Mouse (Mus musculus): ENCODE measurements at regions not wholly inside any gene's neighbourhood (a gene's known extent, or its start where the extent isn't known, plus 50 kb on each side); places are given as distances from the start of the nearest gene placed in this dataset.
A peak's percentile ranks its signal among the peaks of the same experiment; 100 is the strongest.

GRCm38 (mm10) chr12:50084517-50084916 lies 564.4 kb downstream of the Prkd1 start:
- H3K27me3 ChIP-seq (replicated peaks): no peaks in the 10 kb centered on the region
- 72% methylated on average over 3 of the region's 3 CpGs for WGBS
- no peak overlapping the region for H3K4me2 ChIP-seq
- no peak overlapping the region for H3K4me3 ChIP-seq
- H3K4me1 ChIP-seq: no peaks in the 10 kb centered on the region
- H3K36me3 ChIP-seq (replicated peaks): no peaks in the 10 kb centered on the region
- H3K9me3 ChIP-seq: no peaks in the 10 kb centered on the region
- H3K27ac ChIP-seq: no peak overlapping the region
- H3K9ac ChIP-seq: no peak overlapping the region
- no peak for ATAC-seq (replicated peaks)

- Histone ChIP-seq H3K9me3 (no peaks in the 10 kb centered on the region), H3K36me3 (replicated peaks) (no peaks in the 10 kb centered on the region), H3K27me3 (replicated peaks) (no peaks in the 10 kb centered on the region), H3K4me3 (no peak overlapping the region), H3K4me1 (no peaks in the 10 kb centered on the region), H3K27ac (no peak overlapping the region), H3K9ac (no peak overlapping the region), H3K4me2 (no peak overlapping the region)
- no peak for ATAC-seq (replicated peaks)
- WGBS: 89% methylated on average over 9 of the region's 9 CpGs
Measured at GRCm38 (mm10) chr12:50111246-50112044, 537.5 kb downstream of the Prkd1 start.

- Histone ChIP-seq H3K9me3 (no peaks in the 10 kb centered on the region), H3K36me3 (replicated peaks) (no peaks in the 10 kb centered on the region), H3K4me1 (no peaks in the 10 kb centered on the region), H3K9ac (no peak overlapping the region), H3K4me3 (no peak overlapping the region), H3K27me3 (replicated peaks) (no peaks in the 10 kb centered on the region), H3K27ac (no peak overlapping the region), H3K4me2 (no peak overlapping the region)
- ATAC-seq (replicated peaks): no peak
- 84% methylated on average over 7 of the region's 7 CpGs for WGBS
Measured at GRCm38 (mm10) chr12:50112081-50112491, 536.8 kb downstream of the Prkd1 start.

- no peak for ATAC-seq (replicated peaks)
- Histone ChIP-seq H3K9me3 (no peaks in the 10 kb centered on the region), H3K9ac (no peak overlapping the region), H3K27me3 (replicated peaks) (no peaks in the 10 kb centered on the region), H3K4me1 (peaks cover 8% of the 10 kb centered on the region; the same call in 1 of the 2 replicates), H3K4me3 (no peak overlapping the region), H3K36me3 (replicated peaks) (no peaks in the 10 kb centered on the region), H3K27ac (no peak overlapping the region), H3K4me2 (no peak overlapping the region)
- 60% methylated on average over 2 of the region's 2 CpGs for WGBS
Measured at GRCm38 (mm10) chr12:50115855-50116254, 533.0 kb downstream of the Prkd1 start.

GRCm38 (mm10) chr12:50118346-50118745 lies 530.6 kb downstream of the Prkd1 start:
- Histone ChIP-seq H3K4me2 (no peak overlapping the region), H3K9ac (no peak overlapping the region), H3K36me3 (replicated peaks) (no peaks in the 10 kb centered on the region), H3K9me3 (no peaks in the 10 kb centered on the region), H3K4me1 (peaks cover 9% of the 10 kb centered on the region; the same call in 1 of the 2 replicates), H3K27me3 (replicated peaks) (no peaks in the 10 kb centered on the region), H3K27ac (no peak overlapping the region), H3K4me3 (no peak overlapping the region)
- no peak for ATAC-seq (replicated peaks)

GRCm38 (mm10) chr12:50122145-50122544 lies 526.8 kb downstream of the Prkd1 start:
- Histone ChIP-seq H3K4me2 (no peak overlapping the region), H3K27ac (no peak overlapping the region), H3K4me3 (no peak overlapping the region), H3K36me3 (replicated peaks) (no peaks in the 10 kb centered on the region), H3K27me3 (replicated peaks) (no peaks in the 10 kb centered on the region), H3K9ac (no peak overlapping the region), H3K9me3 (no peaks in the 10 kb centered on the region), H3K4me1 (peaks cover 9% of the 10 kb centered on the region; the same call in 1 of the 2 replicates)
- no peak for ATAC-seq (replicated peaks)
- 42% methylated on average over 5 of the region's 5 CpGs for WGBS

- H3K27ac ChIP-seq: no peak overlapping the region
- H3K4me2 ChIP-seq: no peak overlapping the region
- no peaks in the 10 kb centered on the region for H3K9me3 ChIP-seq
- H3K4me1 ChIP-seq: peaks cover 9% of the 10 kb centered on the region; the same call in 1 of the 2 replicates
- 44% methylated on average over 1 of the region's 1 CpGs for WGBS
- no peaks in the 10 kb centered on the region for H3K27me3 ChIP-seq (replicated peaks)
- H3K4me3 ChIP-seq: no peak overlapping the region
- no peak overlapping the region for H3K9ac ChIP-seq
- no peaks in the 10 kb centered on the region for H3K36me3 ChIP-seq (replicated peaks)
- ATAC-seq (replicated peaks): no peak
Measured at GRCm38 (mm10) chr12:50122971-50123370, 525.9 kb downstream of the Prkd1 start.

GRCm38 (mm10) chr12:50158143-50158542 lies 490.8 kb downstream of the Prkd1 start:
- no peak overlapping the region for H3K27ac ChIP-seq
- H3K9ac ChIP-seq: no peak overlapping the region
- no peak overlapping the region for H3K4me3 ChIP-seq
- no peaks in the 10 kb centered on the region for H3K9me3 ChIP-seq
- no peaks in the 10 kb centered on the region for H3K27me3 ChIP-seq (replicated peaks)
- H3K4me1 ChIP-seq: no peaks in the 10 kb centered on the region
- WGBS: 85% methylated on average over 9 of the region's 9 CpGs
- no peak for ATAC-seq (replicated peaks)
- no peaks in the 10 kb centered on the region for H3K36me3 ChIP-seq (replicated peaks)
- H3K4me2 ChIP-seq: no peak overlapping the region

GRCm38 (mm10) chr12:50187332-50187731 lies 461.6 kb downstream of the Prkd1 start:
- Histone ChIP-seq H3K27ac (no peak overlapping the region), H3K27me3 (replicated peaks) (no peaks in the 10 kb centered on the region), H3K36me3 (replicated peaks) (no peaks in the 10 kb centered on the region), H3K9me3 (no peaks in the 10 kb centered on the region), H3K9ac (no peak overlapping the region), H3K4me2 (no peak overlapping the region), H3K4me3 (no peak overlapping the region), H3K4me1 (no peaks in the 10 kb centered on the region; the same call in 1 of the 2 replicates)
- no peak for ATAC-seq (replicated peaks)
- 24% methylated on average over 1 of the region's 1 CpGs for WGBS

GRCm38 (mm10) chr12:50190892-50191539 lies 457.9 kb downstream of the Prkd1 start:
- Histone ChIP-seq H3K4me1 (no peaks in the 10 kb centered on the region; the same call in 1 of the 2 replicates), H3K27me3 (replicated peaks) (no peaks in the 10 kb centered on the region), H3K9me3 (no peaks in the 10 kb centered on the region), H3K4me3 (no peak overlapping the region), H3K4me2 (no peak overlapping the region), H3K9ac (no peak overlapping the region), H3K27ac (no peak overlapping the region), H3K36me3 (replicated peaks) (no peaks in the 10 kb centered on the region)
- peak; percentile 71; the same call in 1 of the 2 replicates for ATAC-seq (replicated peaks)

- H3K27me3 ChIP-seq (replicated peaks): no peaks in the 10 kb centered on the region
- H3K9ac ChIP-seq: no peak overlapping the region
- WGBS: 60% methylated on average over 11 of the region's 11 CpGs
- no peaks in the 10 kb centered on the region; the same call in 1 of the 2 replicates for H3K4me1 ChIP-seq
- no peaks in the 10 kb centered on the region for H3K36me3 ChIP-seq (replicated peaks)
- no peak for ATAC-seq (replicated peaks)
- no peaks in the 10 kb centered on the region for H3K9me3 ChIP-seq
- no peak overlapping the region for H3K4me2 ChIP-seq
- no peak overlapping the region for H3K27ac ChIP-seq
- H3K4me3 ChIP-seq: no peak overlapping the region
Measured at GRCm38 (mm10) chr12:50191733-50192612, 456.9 kb downstream of the Prkd1 start.

GRCm38 (mm10) chr12:50193501-50193900 lies 455.4 kb downstream of the Prkd1 start:
- ATAC-seq (replicated peaks): no peak
- WGBS: 66% methylated on average over 3 of the region's 3 CpGs
- H3K27ac ChIP-seq: no peak overlapping the region

More at GRCm38 (mm10) chr12:50193501-50193900, 455.4 kb downstream of the Prkd1 start:
- H3K4me1 ChIP-seq: no peaks in the 10 kb centered on the region; the same call in 1 of the 2 replicates
- no peak overlapping the region for H3K4me3 ChIP-seq
- H3K27me3 ChIP-seq (replicated peaks): no peaks in the 10 kb centered on the region
- no peak overlapping the region for H3K4me2 ChIP-seq
- H3K36me3 ChIP-seq (replicated peaks): no peaks in the 10 kb centered on the region
- no peaks in the 10 kb centered on the region for H3K9me3 ChIP-seq
- H3K9ac ChIP-seq: no peak overlapping the region
